Mouse (Mus musculus) neural tube, embryonic 14.5 days (tissue): ENCODE measurements around the gene Myh10. TPM values are rescaled to one million over a fixed set of nuclear protein-coding genes. Genes with fewer than 3 reads are reported as not detected.
"Not testable (repeated sequence)": the region's sequence is repeated elsewhere in the genome, so short reads cannot be mapped to it uniquely, and the experiment has no call there.

ENCODE experiments used
- ATAC-seq: fragments of 200-750 bp; cut with Nextera tagmentation; 2 replicates; pipeline ENCODE4 v1.8.0; 2017; ENCODE audit warnings: low read depth, mild to moderate bottlenecking, moderate TSS enrichment, moderate library complexity
- H3K27ac ChIP-seq: fragments of 300-500 bp; sonication (generic); 2 replicates; pipeline ENCODE4 v1.5.1; 2014; ENCODE audit warnings: low read depth, mild to moderate bottlenecking, control low read depth, low read length, moderate library complexity, mixed read lengths
- H3K27me3 ChIP-seq: fragments of 300-500 bp; sonication (generic); 2 replicates; pipeline ENCODE4 v1.6.1; 2014; ENCODE audit warnings: low read length; ENCODE audit not compliant: control insufficient read depth, insufficient read depth
- H3K36me3 ChIP-seq: fragments of 300-500 bp; sonication (generic); 2 replicates; pipeline ENCODE4 v1.6.1; 2014; ENCODE audit warnings: low read length, mixed read lengths; ENCODE audit not compliant: control insufficient read depth, insufficient read depth
- H3K4me1 ChIP-seq: fragments of 300-500 bp; sonication (generic); 2 replicates; pipeline ENCODE4 v1.6.1; 2014; ENCODE audit warnings: low read length; ENCODE audit not compliant: control insufficient read depth, insufficient read depth
- H3K4me2 ChIP-seq: fragments of 300-500 bp; sonication (generic); 2 replicates; pipeline ENCODE4 v1.6.1; 2014; ENCODE audit warnings: mild to moderate bottlenecking, low read depth, low read length, control low read depth
- H3K4me3 ChIP-seq: fragments of 300-500 bp; sonication (generic); 2 replicates; pipeline ENCODE4 v1.5.1; 2014; ENCODE audit warnings: low read depth, low read length, control low read depth, mixed read lengths
- H3K9ac ChIP-seq: fragments of 300-500 bp; sonication (generic); replicated peaks from 2 replicates; pipeline ENCODE4 v1.6.1; 2014; ENCODE audit warnings: low read depth, mild to moderate bottlenecking, control low read depth, low read length, mixed read lengths
- H3K9me3 ChIP-seq: fragments of 300-500 bp; sonication (generic); 2 replicates; pipeline ENCODE4 v1.6.1; 2016; ENCODE audit warnings: low read length; ENCODE audit not compliant: control insufficient read depth
- WGBS: fragments of 180-500 bp; shearing (Covaris S2); extraction: QIAGEN DNeasy Blood & Tissue Kit; methylation state at CpG from one replicate; pipeline ENCODE4 v1.1.7; 2014; 5-methylcytosine and 5-hydroxymethylcytosine counted together
- polyA plus RNA-seq: library from polyadenylated mRNA; unstranded; fragments of >200 nt; fragmentation: Nextera tagmentation; extraction: Ambion mirVana; gene quantifications from 2 replicates; pipeline ENCODE4 v1.2.1, GENCODE M21; 2014

Gene Myh10
- polyA plus RNA-seq, 1 experiment from 2014 or later: 92.2 TPM

GRCm38 (mm10) chr11:68822326-68822725, 131.0 kb downstream of the Myh10 start:
- H3K4me2 ChIP-seq: no peak overlapping the region
- H3K4me3 ChIP-seq: no peak overlapping the region
- H3K36me3 ChIP-seq: peaks cover 28% of the 10 kb centered on the region
- no peaks in the 10 kb centered on the region for H3K4me1 ChIP-seq
- no peak for ATAC-seq
- no peak overlapping the region for H3K9ac ChIP-seq
- WGBS: 72% methylated on average over 15 of the region's 15 CpGs
- H3K9me3 ChIP-seq: no peaks in the 10 kb centered on the region
- no peak overlapping the region for H3K27ac ChIP-seq
- H3K27me3 ChIP-seq: no peaks in the 10 kb centered on the region

- Histone ChIP-seq H3K27me3 (no peaks in the 10 kb centered on the region), H3K27ac (no peak overlapping the region)
- ATAC-seq: no peak
Measured at GRCm38 (mm10) chr11:68826735-68827134, 135.4 kb downstream of the Myh10 start.

GRCm38 (mm10) chr11:68831580-68831979, 140.2 kb downstream of the Myh10 start:
- not testable (repeated sequence) for H3K4me3 ChIP-seq, ATAC-seq, H3K4me1 ChIP-seq, H3K9ac ChIP-seq, H3K27me3 ChIP-seq, H3K4me2 ChIP-seq, H3K9me3 ChIP-seq, H3K27ac ChIP-seq
- peaks cover 47% of the 10 kb centered on the region for H3K36me3 ChIP-seq
- WGBS: 94% methylated on average over 5 of the region's 5 CpGs

More at GRCm38 (mm10) chr11:68826735-68827134, 135.4 kb downstream of the Myh10 start:
- Histone ChIP-seq H3K36me3 (peaks cover 24% of the 10 kb centered on the region), H3K4me2 (no peak overlapping the region), H3K9ac (no peak overlapping the region), H3K9me3 (no peaks in the 10 kb centered on the region), H3K4me1 (no peaks in the 10 kb centered on the region), H3K4me3 (no peak overlapping the region)
- WGBS: 87% methylated on average over 3 of the region's 3 CpGs

GRCm38 (mm10) chr11:68832793-68833192, 141.4 kb downstream of the Myh10 start:
- no peak overlapping the region for H3K4me3 ChIP-seq
- no peak overlapping the region for H3K9ac ChIP-seq
- H3K27me3 ChIP-seq: no peaks in the 10 kb centered on the region
- H3K4me2 ChIP-seq: no peak overlapping the region
- H3K36me3 ChIP-seq: peaks cover 39% of the 10 kb centered on the region
- WGBS: 74% methylated on average over 4 of the region's 4 CpGs
- H3K9me3 ChIP-seq: no peaks in the 10 kb centered on the region
- no peak for ATAC-seq
- no peak overlapping the region for H3K27ac ChIP-seq
- no peaks in the 10 kb centered on the region for H3K4me1 ChIP-seq

GRCm38 (mm10) chr11:68833593-68833992, 142.2 kb downstream of the Myh10 start:
- no peak overlapping the region for H3K4me3 ChIP-seq
- H3K9ac ChIP-seq: no peak overlapping the region
- no peaks in the 10 kb centered on the region for H3K4me1 ChIP-seq
- no peak for ATAC-seq
- no peaks in the 10 kb centered on the region for H3K9me3 ChIP-seq
- H3K4me2 ChIP-seq: no peak overlapping the region
- no peaks in the 10 kb centered on the region for H3K27me3 ChIP-seq
- H3K36me3 ChIP-seq: peaks cover 39% of the 10 kb centered on the region
- no peak overlapping the region for H3K27ac ChIP-seq

- Histone ChIP-seq H3K9ac (no peak overlapping the region), H3K9me3 (no peaks in the 10 kb centered on the region), H3K4me3 (no peak overlapping the region), H3K36me3 (peaks cover 37% of the 10 kb centered on the region), H3K4me1 (no peaks in the 10 kb centered on the region), H3K27ac (no peak overlapping the region), H3K4me2 (no peak overlapping the region), H3K27me3 (no peaks in the 10 kb centered on the region)
- WGBS: 98% methylated on average over 3 of the region's 3 CpGs
- no peak for ATAC-seq
Measured at GRCm38 (mm10) chr11:68835034-68835433, 143.7 kb downstream of the Myh10 start.

GRCm38 (mm10) chr11:68839606-68840005, 148.2 kb downstream of the Myh10 start:
- H3K9me3 ChIP-seq: no peaks in the 10 kb centered on the region
- ATAC-seq: no peak
- H3K27me3 ChIP-seq: no peaks in the 10 kb centered on the region
- no peak overlapping the region for H3K9ac ChIP-seq
- peaks cover 35% of the 10 kb centered on the region for H3K36me3 ChIP-seq
- no peak overlapping the region for H3K4me3 ChIP-seq
- H3K4me2 ChIP-seq: no peak overlapping the region
- no peaks in the 10 kb centered on the region for H3K4me1 ChIP-seq
- no peak overlapping the region for H3K27ac ChIP-seq
- 80% methylated on average over 5 of the region's 5 CpGs for WGBS

GRCm38 (mm10) chr11:68850862-68851261, 159.5 kb downstream of the Myh10 start:
- Histone ChIP-seq H3K4me2 (peak overlapping the region; percentile 19; the same call in 1 of the 2 replicates), H3K27ac (no peak overlapping the region), H3K4me3 (no peak overlapping the region), H3K4me1 (peaks cover 19% of the 10 kb centered on the region), H3K36me3 (no peaks in the 10 kb centered on the region), H3K9ac (no peak overlapping the region), H3K27me3 (no peaks in the 10 kb centered on the region), H3K9me3 (no peaks in the 10 kb centered on the region)
- ATAC-seq: no peak
- WGBS: 91% methylated on average over 7 of the region's 7 CpGs

- 3% methylated on average over 13 of the region's 13 CpGs for WGBS
- peak overlapping the region; percentile 85 for H3K4me3 ChIP-seq
- no peak for ATAC-seq
- no peaks in the 10 kb centered on the region for H3K9me3 ChIP-seq
- H3K36me3 ChIP-seq: no peaks in the 10 kb centered on the region
- H3K27me3 ChIP-seq: no peaks in the 10 kb centered on the region
- peak overlapping the region; percentile 76 for H3K4me2 ChIP-seq
- peak overlapping the region; percentile 92 for H3K27ac ChIP-seq
- H3K4me1 ChIP-seq: peaks cover 19% of the 10 kb centered on the region
- peak overlapping the region; percentile 84 for H3K9ac ChIP-seq
Measured at GRCm38 (mm10) chr11:68851644-68852485, 160.5 kb downstream of the Myh10 start.
